Mouse (Mus musculus): ENCODE data around the gene Per3.
A peak's percentile ranks its signal among the peaks of the same experiment; 100 is the strongest.
"Not testable (repeated sequence)": the region's sequence is repeated elsewhere in the genome, so short reads cannot be mapped to it uniquely, and the experiment has no call there.

The Per3 gene

DNA sequence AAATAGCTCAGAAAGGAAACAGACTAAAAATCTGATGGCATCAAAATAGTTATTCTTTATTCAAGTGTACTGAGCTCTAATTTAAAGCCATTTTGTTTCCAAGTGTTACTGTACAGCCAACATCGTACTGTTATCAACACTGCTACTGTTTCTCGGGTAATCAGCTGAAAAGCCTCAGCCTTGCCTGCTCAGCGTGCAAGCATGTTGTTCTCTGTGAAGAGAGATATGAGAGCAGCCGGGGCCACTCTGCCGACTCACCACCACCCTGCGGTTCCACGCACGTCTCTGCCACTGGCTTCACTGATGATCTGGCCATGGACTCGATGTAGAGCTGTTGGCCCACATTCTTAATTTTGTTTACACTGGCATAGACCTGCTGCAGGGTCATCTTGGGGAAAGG lies 20.3 kb downstream of the Per3 start:
- DNase-seq (ENCODE audit: extremely low spot score) = no peak

DNA sequence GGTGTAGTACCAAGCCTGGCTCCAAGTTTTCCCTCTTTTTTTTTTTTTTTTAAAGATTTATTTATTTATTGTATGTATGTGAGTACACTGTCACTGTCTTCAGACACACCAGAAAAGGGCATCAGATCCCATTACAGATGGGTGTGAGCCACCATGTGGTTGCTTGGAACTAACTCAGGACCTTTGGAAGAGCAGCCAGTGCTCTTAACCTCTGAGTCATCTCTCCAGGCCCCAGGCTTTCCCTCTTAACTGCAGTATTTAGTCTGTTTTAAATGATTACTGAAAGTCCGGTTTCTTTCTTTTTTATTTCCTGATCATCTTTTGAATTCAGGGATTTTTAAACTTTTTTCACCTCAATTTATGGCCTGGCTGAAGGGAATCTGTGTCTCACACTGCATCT lies 27.1 kb downstream of the Per3 start:
- DNase-seq (ENCODE audit: extremely low spot score) = not testable (repeated sequence)

DNA sequence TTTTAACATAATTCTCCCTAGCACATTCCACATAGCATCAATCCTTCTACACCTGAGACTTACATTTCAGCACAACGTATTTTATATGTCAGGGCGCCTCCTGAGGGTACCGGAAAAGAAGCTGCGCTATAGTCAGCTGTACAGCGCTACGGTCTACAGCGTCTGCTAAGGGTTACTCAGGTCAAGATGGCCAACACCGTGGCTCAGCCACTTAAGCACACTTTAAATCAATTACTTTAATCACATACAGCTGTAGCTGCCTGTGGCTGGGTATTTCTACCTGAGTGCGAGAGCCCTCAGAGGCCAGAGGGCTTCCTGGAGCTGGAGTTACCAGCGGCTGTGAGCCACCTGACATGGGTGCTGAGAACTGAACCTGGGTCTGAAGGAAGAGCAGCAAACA lies 28.5 kb downstream of the Per3 start:
- no peak for DNase-seq (ENCODE audit: extremely low spot score)

DNA sequence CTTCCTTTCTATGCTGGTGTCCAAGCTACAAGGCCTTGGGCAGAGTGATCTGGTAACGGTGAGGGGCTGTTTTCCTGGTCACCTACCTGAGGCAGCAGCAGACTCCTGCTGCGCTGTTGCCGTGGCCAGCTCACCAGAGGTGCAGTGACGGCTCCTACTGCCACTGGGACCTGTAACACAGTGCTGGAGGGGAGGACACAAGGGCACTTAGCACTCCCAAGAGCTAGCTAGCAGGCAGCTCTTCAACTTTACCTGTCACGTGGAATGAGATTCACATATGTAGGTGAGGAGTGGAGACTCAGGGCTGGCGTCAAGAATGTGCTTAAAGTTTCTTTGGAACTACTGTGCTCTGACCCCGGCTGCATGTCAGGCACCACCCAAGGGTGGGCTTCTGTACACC lies 34.1 kb downstream of the Per3 start:
- no peak for DNase-seq (ENCODE audit: extremely low spot score)

DNA sequence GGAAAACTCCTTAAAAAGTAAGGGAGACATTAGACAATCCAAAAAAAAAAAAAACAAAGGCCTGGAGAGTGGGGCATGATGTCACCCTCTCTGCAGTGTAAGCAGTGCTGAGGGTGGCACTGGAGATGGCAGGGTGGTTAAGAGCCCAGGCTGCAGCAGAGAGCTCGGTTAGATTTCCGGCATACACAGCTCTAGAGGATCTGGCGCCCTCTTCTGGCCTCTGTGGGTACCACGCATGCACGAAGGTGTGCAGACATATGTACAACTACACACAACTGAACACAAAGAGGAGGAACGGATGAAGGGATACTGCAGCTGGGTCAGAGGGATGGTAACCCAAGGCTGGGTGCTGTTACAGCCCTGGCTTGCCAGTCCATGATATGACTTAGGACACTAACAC lies 37.5 kb downstream of the Per3 start:
- peak; percentile 31 for DNase-seq (ENCODE audit: extremely low spot score)

DNA sequence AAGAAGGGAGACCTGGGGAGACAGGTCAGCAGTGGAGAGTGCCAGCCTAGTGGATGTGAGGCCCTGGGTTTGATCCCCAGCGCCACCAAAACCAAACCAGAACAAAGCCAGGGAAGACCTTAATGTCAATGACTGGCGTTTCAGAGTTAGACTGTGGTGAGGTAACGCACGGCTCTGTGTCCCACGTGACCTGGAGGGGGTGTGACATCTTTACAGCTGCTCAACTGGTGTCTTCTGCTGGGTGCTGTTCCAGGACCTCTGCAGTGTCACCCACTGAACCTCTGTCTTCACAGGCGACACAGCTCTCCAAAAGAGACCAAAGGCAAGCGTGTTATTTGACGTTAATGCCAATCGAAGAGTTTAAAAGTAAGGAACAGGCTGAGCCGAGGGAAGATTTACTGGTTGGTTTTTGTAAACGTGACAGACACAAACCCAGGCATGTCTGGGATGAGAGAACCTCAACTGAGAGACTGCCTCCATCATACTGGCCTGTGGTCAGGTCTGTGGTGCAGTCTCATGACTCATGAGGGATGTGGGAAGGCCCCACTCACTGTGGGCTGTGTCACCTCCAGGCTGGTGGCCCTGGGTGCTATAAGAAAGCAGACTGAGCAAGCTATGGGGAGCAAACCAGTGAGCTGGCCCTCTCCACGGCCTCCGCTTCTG lies 38.7 kb downstream of the Per3 start:
- DNase-seq (ENCODE audit: extremely low spot score) = no peak

DNA sequence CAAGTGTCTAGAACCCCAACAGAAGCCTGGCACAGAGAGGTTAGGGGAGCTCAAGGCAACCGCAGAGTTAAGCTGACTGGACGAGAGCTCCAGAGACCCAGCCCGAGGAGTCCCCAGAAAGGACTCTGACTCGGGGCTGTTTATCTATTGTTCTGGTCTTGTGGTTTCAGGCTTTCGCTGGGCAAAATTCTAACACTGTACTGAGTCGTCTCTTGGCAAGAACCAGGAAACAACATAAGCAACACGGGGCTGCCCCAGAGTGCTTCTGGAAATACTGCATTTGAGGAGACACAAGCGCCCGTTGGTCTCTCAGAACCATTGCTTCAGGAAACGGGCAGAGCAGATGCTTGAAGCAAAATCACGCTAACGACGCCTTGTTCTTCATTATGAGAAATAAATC lies 43.1 kb downstream of the Per3 start:
- DNase-seq (ENCODE audit: extremely low spot score) = no peak

GRCm38 (mm10) chr4:150998626-150999025 lies 45.8 kb downstream of the Per3 start:
- no peak for DNase-seq (ENCODE audit: extremely low spot score)

GRCm38 (mm10) chr4:150996797-150997196 lies 47.7 kb downstream of the Per3 start, which contains the start of gene Uts2:
Gene Uts2, plus strand, starts transcription at chr4:150997097.
- no peak for DNase-seq (ENCODE audit: extremely low spot score)

- no peak for DNase-seq (ENCODE audit: extremely low spot score)
These were observed 54.3 kb downstream of the Per3 start for GRCm38 (mm10) chr4:150990148-150990547.

DNA sequence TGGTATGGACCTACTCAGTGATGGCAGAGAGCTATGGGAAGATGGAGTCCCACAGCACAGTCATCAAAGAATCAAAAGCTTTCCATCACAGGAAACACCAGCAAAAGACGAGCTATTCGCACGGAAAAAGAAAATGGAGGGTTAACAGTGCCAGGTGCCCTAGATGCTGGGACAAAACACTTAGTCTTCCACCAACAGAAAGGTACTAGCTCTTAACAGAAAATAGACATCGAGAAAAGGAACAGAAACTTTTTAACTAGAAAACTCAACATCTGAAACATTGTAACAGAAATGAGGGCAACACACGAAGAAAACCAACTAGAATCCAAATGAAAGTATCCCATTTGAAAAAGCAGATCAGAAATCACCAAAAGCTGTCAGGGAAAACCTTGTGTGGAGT lies 64.3 kb downstream of the Per3 start:
- no peak for DNase-seq (ENCODE audit: extremely low spot score)

GRCm38 (mm10) chr4:150979455-150979854 lies 65.0 kb downstream of the Per3 start:
- no peak for DNase-seq (ENCODE audit: extremely low spot score)

DNA sequence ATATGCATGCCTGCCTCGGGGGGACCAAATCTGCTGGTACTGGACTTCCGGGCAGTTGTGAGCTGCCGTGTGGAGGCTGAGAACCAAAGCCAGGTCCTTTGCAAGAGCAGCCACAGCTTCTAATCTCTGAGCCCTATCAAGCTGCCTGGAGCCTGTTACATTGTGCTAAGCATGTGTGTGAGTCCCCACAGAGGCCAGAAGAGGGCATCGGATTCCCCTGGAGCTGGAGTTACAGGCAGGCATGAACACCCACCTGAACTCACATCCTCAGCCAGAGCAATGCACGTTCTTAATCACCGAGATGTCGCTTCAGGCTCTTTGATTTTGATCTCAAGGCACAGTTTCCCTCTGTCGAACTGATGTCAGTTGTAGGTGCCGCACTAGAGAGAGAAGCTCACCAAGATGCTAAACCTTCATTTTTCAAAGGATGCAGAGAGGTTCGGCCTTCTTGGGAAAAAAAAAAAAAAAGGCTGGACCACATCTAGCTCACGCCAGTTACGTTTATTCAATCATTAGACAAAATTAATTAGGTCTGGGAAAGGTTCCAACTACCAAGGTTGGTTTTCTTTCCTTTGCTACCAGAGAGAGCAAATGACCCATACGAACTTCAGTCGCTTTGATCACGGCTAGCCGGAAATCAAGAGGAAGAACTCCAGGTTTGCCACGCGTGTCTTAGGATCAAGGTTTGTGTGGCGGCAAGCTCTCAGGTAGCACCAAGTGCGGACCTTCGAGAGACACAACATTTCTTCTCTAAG lies 66.1 kb downstream of the Per3 start:
- DNase-seq (ENCODE audit: extremely low spot score) = no peak

DNA sequence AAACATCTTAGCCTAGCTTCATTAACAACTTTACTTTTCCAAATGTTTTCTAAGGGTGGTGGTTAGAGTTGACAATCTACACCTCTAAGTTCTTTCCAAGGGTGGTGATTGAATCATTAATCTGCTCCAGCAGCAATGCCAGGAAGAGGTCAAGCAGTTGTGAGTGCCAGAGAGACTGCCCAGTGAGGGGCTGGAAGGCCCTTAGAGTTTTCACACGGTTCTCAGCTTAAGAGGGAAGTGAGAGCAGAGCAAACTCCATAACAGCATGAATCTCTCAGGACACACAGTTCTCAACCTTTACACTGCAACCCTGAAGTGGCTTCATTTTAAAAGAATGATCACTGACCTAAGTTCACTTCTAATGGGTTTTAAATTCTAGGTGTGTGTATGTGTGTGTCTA lies 69.3 kb downstream of the Per3 start:
- DNase-seq (ENCODE audit: extremely low spot score) = no peak

DNA sequence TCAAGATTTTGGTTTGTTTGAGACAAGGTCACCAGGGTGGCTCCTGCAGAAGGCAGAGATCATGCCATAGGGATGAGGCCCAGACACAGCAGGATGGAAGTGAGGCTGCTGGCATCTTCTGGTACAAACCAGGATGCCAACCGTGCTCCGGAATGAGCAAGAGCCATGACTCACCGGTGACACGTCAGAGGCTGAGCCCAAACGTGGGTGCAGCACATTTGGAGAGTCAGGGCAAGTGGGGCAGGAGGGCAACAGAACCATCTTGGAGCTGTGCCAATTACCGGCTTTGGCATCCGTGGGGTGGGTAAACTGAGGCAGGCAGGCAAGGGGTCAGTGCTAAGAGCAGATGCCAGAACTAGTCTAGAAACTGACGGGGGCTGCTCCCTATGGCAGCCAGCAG lies 71.2 kb downstream of the Per3 start:
- no peak for DNase-seq (ENCODE audit: extremely low spot score)

DNA sequence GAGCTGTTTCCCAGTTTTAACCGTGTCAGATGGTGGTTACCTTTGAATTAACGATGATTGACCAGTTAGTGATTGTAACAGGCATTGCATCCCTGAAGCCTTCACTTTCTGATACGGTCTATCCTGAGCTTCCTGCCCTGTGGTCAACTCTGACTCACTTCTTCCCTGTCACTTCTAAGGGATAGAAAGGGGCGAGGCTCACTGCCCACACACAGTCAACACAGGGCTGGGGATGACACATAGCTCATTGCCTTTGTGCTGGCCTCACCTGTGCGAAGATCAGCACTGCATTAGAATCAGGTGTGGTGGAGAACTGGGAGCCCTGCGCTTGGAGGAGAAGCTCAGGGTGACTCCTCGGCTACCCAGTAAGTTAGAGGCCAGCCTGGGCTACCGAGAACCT lies 75.5 kb downstream of the Per3 start:
- no peak for DNase-seq (ENCODE audit: extremely low spot score)

- DNase-seq (ENCODE audit: extremely low spot score) = peak; percentile 48
These were observed 77.9 kb downstream of the Per3 start for GRCm38 (mm10) chr4:150966556-150966955.

- DNase-seq (ENCODE audit: extremely low spot score) = no peak
These were observed 78.9 kb downstream of the Per3 start for GRCm38 (mm10) chr4:150965555-150965951.

GRCm38 (mm10) chr4:150964635-150965554 lies 79.6 kb downstream of the Per3 start:
- peak; percentile 79 for DNase-seq (ENCODE audit: extremely low spot score)

DNA sequence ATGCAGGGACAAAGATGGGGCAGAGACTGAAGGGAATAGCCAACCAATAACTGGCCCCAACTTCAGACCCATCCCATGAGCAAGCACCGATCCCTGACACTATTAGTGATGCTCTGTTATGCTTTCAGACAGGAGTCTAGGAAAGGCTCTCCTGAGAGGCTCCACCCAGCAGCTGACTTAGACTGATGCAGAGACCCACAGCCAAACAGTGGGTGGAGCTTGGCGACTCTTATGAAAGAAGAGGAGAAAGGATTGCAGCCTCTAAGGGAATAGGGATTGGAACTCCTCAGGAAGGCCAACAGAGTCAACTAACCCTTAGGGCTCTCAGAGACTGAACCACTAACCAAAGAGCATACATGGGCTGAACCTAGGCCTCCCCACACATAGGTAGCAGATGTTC lies 80.8 kb downstream of the Per3 start:
- DNase-seq (ENCODE audit: extremely low spot score) = no peak

DNA sequence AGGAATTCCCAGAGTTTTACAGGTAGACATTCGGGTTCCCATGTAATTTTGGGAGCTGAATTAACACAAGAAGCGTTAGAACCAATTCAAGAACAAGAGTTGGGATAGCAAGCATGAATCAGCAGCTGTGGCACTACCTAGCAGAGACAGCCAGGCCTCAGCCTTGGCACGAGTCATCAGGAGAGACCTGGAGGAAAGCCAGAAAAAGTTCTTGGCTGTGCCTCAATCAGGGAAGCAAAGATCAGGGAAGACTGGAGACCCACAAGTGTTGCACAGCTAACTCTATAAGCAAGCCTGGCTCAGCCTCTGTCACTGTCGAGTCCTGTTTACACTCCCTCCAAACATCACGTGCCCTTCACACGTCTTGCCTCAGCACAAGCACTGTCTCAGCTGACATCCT lies 82.2 kb downstream of the Per3 start:
- no peak for DNase-seq (ENCODE audit: extremely low spot score)

GRCm38 (mm10) chr4:150958536-150958935 lies 85.9 kb downstream of the Per3 start:
- no peak for DNase-seq (ENCODE audit: extremely low spot score)

DNA sequence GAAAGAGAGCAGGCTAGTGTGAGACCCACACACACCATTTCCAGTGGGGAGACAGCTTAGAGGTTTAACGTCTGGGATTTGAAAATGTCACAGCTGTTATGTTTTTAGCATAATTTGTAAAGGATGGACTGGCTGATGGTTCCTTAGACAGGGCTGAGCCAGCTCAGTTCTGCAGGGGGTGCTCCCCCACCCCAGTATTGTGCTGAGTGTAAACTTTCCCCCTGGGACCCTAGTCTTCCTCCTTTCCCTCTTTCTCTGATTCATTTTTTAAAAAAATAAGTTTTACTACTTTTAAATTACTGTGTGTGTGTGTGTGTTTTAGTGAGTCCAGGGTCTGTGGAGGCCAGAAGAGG lies 87.4 kb downstream of the Per3 start:
- no peak for DNase-seq (ENCODE audit: extremely low spot score)
